ENCODE assay signal across 10 mouse cellular contexts in genomic region chrX:111210225-111210624, GRCm38 (mm10). TPM values are rescaled to one million over a fixed set of nuclear protein-coding genes. Genes with fewer than 3 reads are reported as not detected.
DNase-seq lines count a peak whose midpoint lies in the region; ATAC-seq and TF ChIP-seq lines count a peak whose summit lies in the region.
"Had no signal": no experiment of that assay in that cellular context is flagged by ENCODE, and none has a peak within 500 bp of the region (broad histone marks: within the 10 kb centered on the region; RNA-seq: fewer than 3 reads in every experiment).

No protein-coding gene starts in this region.

- ATAC-seq in kidney, embryonic 14.5 days (ENCODE audit: low FRiP score, low TSS enrichment): no peak
- no peak for ATAC-seq in limb, embryonic 14.5 days (ENCODE audit: low FRiP score, low read depth)

- no peak overlapping the region for H3K9ac ChIP-seq in kidney, embryonic 14.5 days (ENCODE audit: low read depth, low read length)
- no peak overlapping the region for H3K9ac ChIP-seq in limb, embryonic 14.5 days (ENCODE audit: low read depth, low read length, severe bottlenecking)
- H3K9ac ChIP-seq: embryonic facial prominence, embryonic 13.5 days had no signal

- H3K4me3 ChIP-seq in kidney, embryonic 14.5 days (ENCODE audit: low read length): no peak overlapping the region
- no peak overlapping the region for H3K4me3 ChIP-seq in limb, embryonic 14.5 days (replicated peaks; ENCODE audit: low read length)
- H3K4me3 ChIP-seq: embryonic facial prominence, embryonic 13.5 days had no signal

- H3K4me1 ChIP-seq in kidney, embryonic 14.5 days (ENCODE audit: control insufficient read depth, insufficient read depth, low read length): no peaks in the 10 kb centered on the region
- no peaks in the 10 kb centered on the region for H3K4me1 ChIP-seq in limb, embryonic 14.5 days (ENCODE audit: control insufficient read depth, insufficient read depth, low read length)
- H3K4me1 ChIP-seq: embryonic facial prominence, embryonic 13.5 days had no signal

- H3K27me3 ChIP-seq in kidney, embryonic 14.5 days (ENCODE audit: control insufficient read depth, insufficient read depth, low read length): no peaks in the 10 kb centered on the region
- H3K27me3 ChIP-seq in limb, embryonic 14.5 days (ENCODE audit: control insufficient read depth, insufficient read depth, low read length): no peaks in the 10 kb centered on the region
- H3K27me3 ChIP-seq: embryonic facial prominence, embryonic 13.5 days had no signal

- WGBS in kidney, embryonic 14.5 days: 24% methylated on average over 5 of the region's 5 CpGs
- WGBS in limb, embryonic 14.5 days: 13% methylated on average over 5 of the region's 5 CpGs

- H3K9me3 ChIP-seq in kidney, embryonic 14.5 days (ENCODE audit: control insufficient read depth, low read length): no peaks in the 10 kb centered on the region
- no peaks in the 10 kb centered on the region for H3K9me3 ChIP-seq in limb, embryonic 14.5 days (ENCODE audit: control insufficient read depth, low read length)
- H3K9me3 ChIP-seq: embryonic facial prominence, embryonic 13.5 days had no signal

- peak; percentile 6 for DNase-seq in kidney, adult 11 months
- DNase-seq in ZHBTc4 (ENCODE audit: low read depth, low spot score): peak; percentile 45
- DNase-seq in embryo, embryonic 10.5 days (ENCODE audit: low spot score): peak; percentile 72
- DNase-seq in kidney, adult 8-10 months: peak; percentile 6 to 30
- DNase-seq in limb, embryonic 14.5 days (ENCODE audit: low spot score): peak; percentile 22
- peak; percentile 57 to 71 for DNase-seq in right cerebral cortex, adult 2 months (ENCODE audit: low spot score in 2 of 2)
- DNase-seq in ovary, adult 18-20 months (ENCODE audit: low spot score): no peak

- no peak overlapping the region for H3K27ac ChIP-seq in kidney, embryonic 14.5 days (ENCODE audit: low read depth, low read length)
- H3K27ac ChIP-seq in limb, embryonic 14.5 days (replicated peaks; ENCODE audit: low read depth, low read length): no peak overlapping the region
- H3K27ac ChIP-seq: embryonic facial prominence, embryonic 13.5 days had no signal

- H3K36me3 ChIP-seq in kidney, embryonic 14.5 days (ENCODE audit: control insufficient read depth, insufficient read depth, low read length): no peaks in the 10 kb centered on the region
- H3K36me3 ChIP-seq in limb, embryonic 14.5 days (ENCODE audit: control insufficient read depth, insufficient read depth, low read length): no peaks in the 10 kb centered on the region
- H3K36me3 ChIP-seq: embryonic facial prominence, embryonic 13.5 days had no signal

- H3K4me2 ChIP-seq in kidney, embryonic 14.5 days (replicated peaks; ENCODE audit: low read depth, low read length): no peak overlapping the region
- H3K4me2 ChIP-seq in limb, embryonic 14.5 days (replicated peaks; ENCODE audit: low read depth, low read length, severe bottlenecking): no peak overlapping the region
- H3K4me2 ChIP-seq: embryonic facial prominence, embryonic 13.5 days had no signal

- no peak for TF ChIP-seq POLR2A in limb, embryonic 14.5 days (IDR thresholded peaks at IDR 0.05; ENCODE audit: borderline replicate concordance, extremely low read depth, insufficient read depth, insufficient read length)

RNA-seq across cellular contexts. Expression of gene Gm10112, which starts 42.1 kb away (rescaled TPM):
- polyA plus RNA-seq in kidney, embryonic 14.5 days (2014; fragmentation: Nextera tagmentation; extraction: Ambion mirVana): not detected in 2 replicates
- polyA plus RNA-seq in limb, embryonic 14.5 days (2012; rRNA removed): not detected in 2 replicates
- polyA plus RNA-seq in limb, embryonic 14.5 days (2014; fragmentation: Nextera tagmentation; extraction: Ambion mirVana): not detected in 2 replicates
- polyA plus RNA-seq: embryonic facial prominence, embryonic 13.5 days; lung, embryonic 16.5 days had no signal
